ENCODE assay signal across 9 mouse cellular contexts in the genomic region with DNA sequence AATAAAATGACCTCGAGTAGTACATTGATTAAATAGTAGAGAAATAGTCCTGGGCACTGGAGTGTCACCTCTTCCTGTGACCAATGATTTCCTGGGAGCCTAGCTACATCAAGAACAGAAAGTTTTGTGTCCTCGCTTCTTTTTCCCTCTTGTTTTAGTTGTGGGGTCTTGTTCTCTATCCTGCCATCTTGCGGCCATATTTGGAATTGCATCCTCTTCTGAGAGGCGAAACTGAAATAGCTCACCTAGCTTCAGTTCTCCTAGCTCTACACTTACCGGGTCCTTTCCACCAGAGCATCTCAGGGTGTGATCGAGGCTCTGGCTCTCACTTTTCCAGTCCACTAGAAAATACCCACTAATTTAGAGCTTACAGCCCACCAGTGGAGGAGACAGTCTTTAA. TPM values are rescaled to one million over a fixed set of nuclear protein-coding genes. Genes with fewer than 3 reads are reported as not detected.
DNase-seq lines count a peak whose midpoint lies in the region.
"Had no signal": no experiment of that assay in that cellular context is flagged by ENCODE, and none has a peak within 500 bp of the region (broad histone marks: within the 10 kb centered on the region; RNA-seq: fewer than 3 reads in every experiment).

No protein-coding gene starts in this region.

- DNase-seq in gastrocnemius, adult 18-20 months (ENCODE audit: low spot score) = peak; percentile 54
- no peak for DNase-seq in gastrocnemius, postnatal 25 days
- peak; percentile 33 for DNase-seq in urinary bladder, postnatal 25 days (ENCODE audit: low spot score)
- no peak for DNase-seq in urinary bladder, adult 2 months (ENCODE audit: low spot score)
- peak; percentile 72 for DNase-seq in embryo, embryonic 11 days
- peak; percentile 70 to 76 for DNase-seq in layer of hippocampus, postnatal 10 days (ENCODE audit: low spot score in 2 of 2)
- DNase-seq in mesoderm, embryonic 11.5 days (ENCODE audit: low read depth, low spot score) = peak; percentile 67
- peak; percentile 75 for DNase-seq in testis, postnatal 10 days (ENCODE audit: low spot score)

RNA-seq across cellular contexts. Expression of a gene that starts 2.7 kb away (rescaled TPM):
- 1 to 10 TPM; 2.7 to 3.0 TPM for total RNA-seq in gastrocnemius, adult 18-20 months (2021)
- total RNA-seq in gastrocnemius, postnatal 25 days (2021) = 1 to 10 TPM; 2.5 to 2.7 TPM
- polyA plus RNA-seq in urinary bladder, adult 2 months (2012; rRNA removed) = 5.7 and 6.4 TPM in 2 replicates
- total RNA-seq in layer of hippocampus, postnatal 10 days (2021) = 10 to 100 TPM; 35.4 to 37.8 TPM

RNA-seq across cellular contexts. Expression of a gene that starts 4.3 kb away (rescaled TPM):
- not detected for total RNA-seq in gastrocnemius, adult 18-20 months (2021)
- total RNA-seq in gastrocnemius, postnatal 25 days (2021) = not detected
- polyA plus RNA-seq in urinary bladder, adult 2 months (2012; rRNA removed) = 0.18 and 0.72 TPM in 2 replicates
- total RNA-seq in layer of hippocampus, postnatal 10 days (2021) = not detected
- total RNA-seq: layer of hippocampus, adult 18-20 months had no signal

Comparison
In these comparisons a context has a peak if more than half of its experiments do, and no peak if none do; other contexts are left out.
1. DNase-seq: peak in gastrocnemius, adult 18-20 months (single experiment), urinary bladder, postnatal 25 days (single experiment), embryo, embryonic 11 days (single experiment), layer of hippocampus, postnatal 10 days (2 of 2), mesoderm, embryonic 11.5 days (single experiment) and testis, postnatal 10 days (single experiment); none in gastrocnemius, postnatal 25 days (single experiment) and urinary bladder, adult 2 months (single experiment).
2. RNA of a gene that starts 2.7 kb away (total RNA-seq): 35.4 to 37.8 TPM in layer of hippocampus, postnatal 10 days; 2.7 to 3.0 TPM in gastrocnemius, adult 18-20 months and 2.5 to 2.7 TPM in gastrocnemius, postnatal 25 days; every median in the first group is over 4 times any median in the second.